Mouse (Mus musculus): Measurements from ENCODE around the gene Lrrtm4. TPM values are rescaled to one million over a fixed set of nuclear protein-coding genes. Genes with fewer than 3 reads are reported as not detected.

Gene Lrrtm4
- total and polyA plus RNA-seq, 3 experiments = not detected

GRCm38 (mm10) chr6:80263972-80264371 lies 245.3 kb downstream of the Lrrtm4 start:
- no peak overlapping the region for H3K27ac ChIP-seq
- intact Hi-C loops (cut with DNase I) = no loop called here
- no peak for DNase-seq
- TF ChIP-seq CTCF (IDR thresholded peaks at IDR 0.05) (no peak), POLR2A (IDR thresholded peaks at IDR 0.05; ENCODE audit: insufficient read depth, low read depth, low read length) (no peak), EP300 (IDR thresholded peaks at IDR 0.05; ENCODE audit: insufficient read depth, low read depth, low read length) (no peak)
- no peaks in the 10 kb centered on the region for H3K27me3 ChIP-seq (ENCODE audit: control insufficient read depth, insufficient read depth, low read length)
- H3K4me1 ChIP-seq (ENCODE audit: control insufficient read depth, insufficient read depth, low read length) = no peaks in the 10 kb centered on the region
- no peaks in the 10 kb centered on the region for H3K36me3 ChIP-seq (ENCODE audit: control insufficient read depth, insufficient read depth, low read length)
- H3K9ac ChIP-seq (ENCODE audit: low read depth, low read length) = no peak overlapping the region
- H3K4me3 ChIP-seq = no peak overlapping the region
- no peaks in the 10 kb centered on the region for H3K79me2 ChIP-seq (replicated peaks; ENCODE audit: control insufficient read depth, insufficient read depth, low read length)
- 52% methylated on average over 4 of the region's 4 CpGs for WGBS

GRCm38 (mm10) chr6:80264584-80264983 lies 245.9 kb downstream of the Lrrtm4 start:
- TF ChIP-seq EP300 (IDR thresholded peaks at IDR 0.05; ENCODE audit: insufficient read depth, low read depth, low read length) = no peak
- no peak for TF ChIP-seq POLR2A (IDR thresholded peaks at IDR 0.05; ENCODE audit: insufficient read depth, low read depth, low read length)
- no peak for TF ChIP-seq CTCF (IDR thresholded peaks at IDR 0.05)
- intact Hi-C loops (cut with DNase I) = no loop called here
- H3K4me1 ChIP-seq (ENCODE audit: control insufficient read depth, insufficient read depth, low read length) = no peaks in the 10 kb centered on the region

DNA sequence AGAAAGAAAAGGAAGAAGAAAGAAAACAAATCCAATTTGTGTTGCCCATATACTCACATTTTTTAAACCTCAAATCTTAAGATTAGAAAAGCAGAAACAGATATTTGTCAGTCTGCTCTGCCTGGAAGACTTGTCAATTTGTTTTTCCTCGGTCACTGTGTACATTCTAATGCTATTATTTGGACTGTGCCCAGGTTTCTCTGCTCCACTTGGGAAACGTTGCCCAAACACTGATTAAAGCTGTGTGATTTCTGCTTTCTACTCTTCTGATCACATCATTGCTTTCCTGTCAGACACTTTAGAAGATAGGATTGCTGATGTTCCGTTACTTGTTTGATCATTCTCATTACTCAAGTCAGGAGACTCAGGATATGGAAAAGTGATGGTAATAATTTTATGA lies 247.1 kb downstream of the Lrrtm4 start:
- Histone ChIP-seq H3K4me3 (no peak overlapping the region), H3K27me3 (ENCODE audit: control insufficient read depth, insufficient read depth, low read length) (no peaks in the 10 kb centered on the region), H3K27ac (no peak overlapping the region), H3K9ac (ENCODE audit: low read depth, low read length) (no peak overlapping the region), H3K4me1 (ENCODE audit: control insufficient read depth, insufficient read depth, low read length) (no peaks in the 10 kb centered on the region), H3K79me2 (replicated peaks; ENCODE audit: control insufficient read depth, insufficient read depth, low read length) (no peaks in the 10 kb centered on the region), H3K36me3 (ENCODE audit: control insufficient read depth, insufficient read depth, low read length) (no peaks in the 10 kb centered on the region)
- 40% methylated on average over 3 of the region's 3 CpGs for WGBS
- TF ChIP-seq POLR2A (IDR thresholded peaks at IDR 0.05; ENCODE audit: insufficient read depth, low read depth, low read length) = no peak
- no peak for TF ChIP-seq EP300 (IDR thresholded peaks at IDR 0.05; ENCODE audit: insufficient read depth, low read depth, low read length)
- TF ChIP-seq CTCF (IDR thresholded peaks at IDR 0.05) = no peak
- DNase-seq = no peak
- intact Hi-C loops (cut with DNase I) = no loop called here

More at GRCm38 (mm10) chr6:80264584-80264983, 245.9 kb downstream of the Lrrtm4 start:
- no peak overlapping the region for H3K27ac ChIP-seq
- H3K4me3 ChIP-seq = no peak overlapping the region
- no peak overlapping the region for H3K9ac ChIP-seq (ENCODE audit: low read depth, low read length)
- H3K79me2 ChIP-seq (replicated peaks; ENCODE audit: control insufficient read depth, insufficient read depth, low read length) = no peaks in the 10 kb centered on the region
- DNase-seq = no peak
- no peaks in the 10 kb centered on the region for H3K27me3 ChIP-seq (ENCODE audit: control insufficient read depth, insufficient read depth, low read length)
- no peaks in the 10 kb centered on the region for H3K36me3 ChIP-seq (ENCODE audit: control insufficient read depth, insufficient read depth, low read length)

GRCm38 (mm10) chr6:80286968-80287367 lies 268.3 kb downstream of the Lrrtm4 start:
- intact Hi-C loops (cut with DNase I) = no loop called here
- H3K27me3 ChIP-seq (ENCODE audit: control insufficient read depth, insufficient read depth, low read length) = no peaks in the 10 kb centered on the region
- no peaks in the 10 kb centered on the region for H3K4me1 ChIP-seq (ENCODE audit: control insufficient read depth, insufficient read depth, low read length)
- H3K27ac ChIP-seq = no peak overlapping the region
- H3K4me3 ChIP-seq = no peak overlapping the region
- WGBS = 94% methylated on average over 1 of the region's 1 CpGs
- H3K9ac ChIP-seq (ENCODE audit: low read depth, low read length) = no peak overlapping the region
- no peak for DNase-seq
- no peak for TF ChIP-seq POLR2A (IDR thresholded peaks at IDR 0.05; ENCODE audit: insufficient read depth, low read depth, low read length)
- no peak for TF ChIP-seq EP300 (IDR thresholded peaks at IDR 0.05; ENCODE audit: insufficient read depth, low read depth, low read length)
- TF ChIP-seq CTCF (IDR thresholded peaks at IDR 0.05) = no peak
- no peaks in the 10 kb centered on the region for H3K79me2 ChIP-seq (replicated peaks; ENCODE audit: control insufficient read depth, insufficient read depth, low read length)
- H3K36me3 ChIP-seq (ENCODE audit: control insufficient read depth, insufficient read depth, low read length) = no peaks in the 10 kb centered on the region

- Histone ChIP-seq H3K27ac (no peak overlapping the region), H3K4me1 (ENCODE audit: control insufficient read depth, insufficient read depth, low read length) (no peaks in the 10 kb centered on the region), H3K9ac (ENCODE audit: low read depth, low read length) (no peak overlapping the region), H3K79me2 (replicated peaks; ENCODE audit: control insufficient read depth, insufficient read depth, low read length) (no peaks in the 10 kb centered on the region), H3K36me3 (ENCODE audit: control insufficient read depth, insufficient read depth, low read length) (no peaks in the 10 kb centered on the region), H3K27me3 (ENCODE audit: control insufficient read depth, insufficient read depth, low read length) (no peaks in the 10 kb centered on the region), H3K4me3 (no peak overlapping the region)
- intact Hi-C loops (cut with DNase I) = no loop called here
- no peak for DNase-seq
- TF ChIP-seq EP300 (IDR thresholded peaks at IDR 0.05; ENCODE audit: insufficient read depth, low read depth, low read length) (no peak), POLR2A (IDR thresholded peaks at IDR 0.05; ENCODE audit: insufficient read depth, low read depth, low read length) (no peak)
Observed at GRCm38 (mm10) chr6:80301871-80302270, 283.2 kb downstream of the Lrrtm4 start.

DNA sequence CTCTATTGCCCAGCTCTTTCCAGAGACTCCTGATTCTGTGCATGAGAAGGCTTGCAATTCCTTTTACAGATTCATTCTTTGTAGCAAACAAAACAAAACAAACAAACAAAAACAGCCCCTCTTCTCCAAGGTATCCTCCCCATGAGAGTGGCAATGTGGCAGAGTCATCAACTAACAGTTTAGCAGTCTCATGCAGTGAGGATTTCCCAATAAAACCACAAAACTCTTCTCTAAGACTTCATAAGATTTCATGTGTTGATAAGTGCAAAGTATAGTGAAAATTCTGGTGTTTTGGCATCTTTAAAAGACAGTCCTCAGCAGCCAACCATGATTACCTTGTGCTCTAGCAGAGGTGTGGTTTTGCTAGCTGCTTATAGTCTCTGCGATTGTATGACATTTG lies 284.9 kb downstream of the Lrrtm4 start:
- intact Hi-C loops (cut with DNase I) = no loop called here
- 79% methylated on average over 1 of the region's 1 CpGs for WGBS

More for the DNA sequence above, 284.9 kb downstream of the Lrrtm4 start:
- Histone ChIP-seq H3K36me3 (ENCODE audit: control insufficient read depth, insufficient read depth, low read length) (no peaks in the 10 kb centered on the region), H3K9ac (ENCODE audit: low read depth, low read length) (no peak overlapping the region), H3K27ac (no peak overlapping the region), H3K4me3 (no peak overlapping the region), H3K79me2 (replicated peaks; ENCODE audit: control insufficient read depth, insufficient read depth, low read length) (no peaks in the 10 kb centered on the region), H3K27me3 (ENCODE audit: control insufficient read depth, insufficient read depth, low read length) (no peaks in the 10 kb centered on the region), H3K4me1 (ENCODE audit: control insufficient read depth, insufficient read depth, low read length) (no peaks in the 10 kb centered on the region)
- DNase-seq = no peak
- TF ChIP-seq EP300 (IDR thresholded peaks at IDR 0.05; ENCODE audit: insufficient read depth, low read depth, low read length) (no peak), CTCF (IDR thresholded peaks at IDR 0.05) (no peak), POLR2A (IDR thresholded peaks at IDR 0.05; ENCODE audit: insufficient read depth, low read depth, low read length) (no peak)
